Mouse (Mus musculus) intestine, embryonic 16.5 days (tissue): ENCODE measurements at regions not wholly inside any gene's neighbourhood (a gene's known extent, or its start where the extent isn't known, plus 50 kb on each side); places are given as distances from the start of the nearest gene placed in this dataset.

Experiments
- ATAC-seq: fragments of 200-750 bp; cut with Nextera tagmentation; 2 replicates; pipeline ENCODE4 v1.8.0; 2017; ENCODE audit warnings: moderate TSS enrichment, moderate library complexity
- H3K27ac ChIP-seq: fragments of 300-500 bp; sonication (generic); 2 replicates; pipeline ENCODE4 v1.5.1; 2014; ENCODE audit warnings: mild to moderate bottlenecking, low read length
- H3K27me3 ChIP-seq: fragments of 300-500 bp; sonication (generic); replicated peaks from 2 replicates; pipeline ENCODE4 v1.6.1; 2014; ENCODE audit warnings: low read length, control low read depth, mixed read lengths; ENCODE audit not compliant: control insufficient read depth, insufficient read depth
- H3K36me3 ChIP-seq: fragments of 300-500 bp; sonication (generic); 2 replicates; pipeline ENCODE4 v1.6.1; 2014; ENCODE audit warnings: low read length, control low read depth; ENCODE audit not compliant: control insufficient read depth, insufficient read depth
- H3K4me1 ChIP-seq: fragments of 300-500 bp; sonication (generic); 2 replicates; pipeline ENCODE4 v1.6.1; 2014; ENCODE audit warnings: low read length, control low read depth, mixed read lengths; ENCODE audit not compliant: control insufficient read depth, insufficient read depth
- H3K4me2 ChIP-seq: fragments of 300-500 bp; sonication (generic); 2 replicates; pipeline ENCODE4 v1.6.1; 2014; ENCODE audit warnings: low read depth, low read length, control low read depth
- H3K4me3 ChIP-seq: fragments of 300-500 bp; sonication (generic); 2 replicates; pipeline ENCODE4 v1.5.1; 2014; ENCODE audit warnings: mild to moderate bottlenecking, low read length
- H3K9ac ChIP-seq: fragments of 300-500 bp; sonication (generic); 2 replicates; pipeline ENCODE4 v1.6.1; 2014; ENCODE audit warnings: low read depth, low read length
- H3K9me3 ChIP-seq: fragments of 300-500 bp; sonication (generic); 2 replicates; pipeline ENCODE4 v1.6.1; 2016; ENCODE audit warnings: low read length, control low read depth; ENCODE audit not compliant: control insufficient read depth
- WGBS: fragments of 180-500 bp; shearing (Covaris S2); extraction: QIAGEN DNeasy Blood & Tissue Kit; methylation state at CpG from one replicate; pipeline ENCODE4 v1.1.7; 2014; 5-methylcytosine and 5-hydroxymethylcytosine counted together

DNA sequence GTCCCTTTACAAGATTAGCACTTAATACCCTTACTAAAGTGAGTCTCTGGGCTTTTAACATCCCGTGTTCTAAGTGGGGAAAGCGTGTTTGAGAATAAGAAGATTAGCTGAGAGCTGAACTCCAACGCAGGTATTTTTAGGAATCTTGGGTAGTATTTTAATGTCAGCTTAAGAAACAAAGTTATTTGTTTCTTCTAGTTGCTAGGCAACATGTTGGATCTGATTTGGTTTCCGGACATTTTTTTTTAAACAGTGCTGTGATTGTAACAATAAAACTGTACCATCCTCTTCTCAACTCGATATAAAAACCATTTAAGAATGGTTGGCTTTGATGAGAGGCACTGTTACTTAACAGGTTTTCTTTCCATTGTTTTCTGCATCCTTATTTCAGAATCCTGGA is 86.8 kb upstream of the Ppp1r12a start:
- no peaks in the 10 kb centered on the region for H3K27me3 ChIP-seq
- no peaks in the 10 kb centered on the region for H3K4me1 ChIP-seq
- no peak overlapping the region for H3K4me2 ChIP-seq
- no peaks in the 10 kb centered on the region for H3K36me3 ChIP-seq
- no peak for ATAC-seq
- H3K9me3 ChIP-seq: no peaks in the 10 kb centered on the region
- no peak overlapping the region for H3K9ac ChIP-seq
- 66% methylated on average over 5 of the region's 5 CpGs for WGBS
- H3K27ac ChIP-seq: no peak overlapping the region
- H3K4me3 ChIP-seq: no peak overlapping the region

DNA sequence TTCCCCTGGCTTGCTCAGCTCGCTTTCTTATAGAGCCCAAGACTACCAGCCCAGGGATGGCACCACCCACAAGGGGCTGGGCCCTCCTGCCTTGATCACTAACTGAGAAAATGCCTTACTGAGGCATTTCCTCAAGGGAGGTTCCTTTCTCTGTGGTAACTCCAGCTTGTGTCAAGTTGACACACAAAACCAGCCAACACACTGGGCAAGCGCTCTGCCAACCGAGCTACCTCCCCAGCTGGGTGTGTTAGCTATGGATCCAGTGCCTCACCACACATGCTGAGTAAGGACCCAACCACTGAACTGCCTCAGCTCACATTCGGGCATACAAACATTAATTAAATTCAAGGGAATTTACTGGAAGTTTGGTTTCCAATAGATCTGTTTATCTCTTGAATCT is 88.2 kb upstream of the Ppp1r12a start:
- no peaks in the 10 kb centered on the region for H3K36me3 ChIP-seq
- H3K9ac ChIP-seq: no peak overlapping the region
- no peaks in the 10 kb centered on the region for H3K4me1 ChIP-seq
- no peaks in the 10 kb centered on the region for H3K9me3 ChIP-seq
- no peak for ATAC-seq
- no peaks in the 10 kb centered on the region for H3K27me3 ChIP-seq
- WGBS: 81% methylated on average over 4 of the region's 4 CpGs
- H3K27ac ChIP-seq: no peak overlapping the region
- no peak overlapping the region for H3K4me3 ChIP-seq
- H3K4me2 ChIP-seq: no peak overlapping the region

DNA sequence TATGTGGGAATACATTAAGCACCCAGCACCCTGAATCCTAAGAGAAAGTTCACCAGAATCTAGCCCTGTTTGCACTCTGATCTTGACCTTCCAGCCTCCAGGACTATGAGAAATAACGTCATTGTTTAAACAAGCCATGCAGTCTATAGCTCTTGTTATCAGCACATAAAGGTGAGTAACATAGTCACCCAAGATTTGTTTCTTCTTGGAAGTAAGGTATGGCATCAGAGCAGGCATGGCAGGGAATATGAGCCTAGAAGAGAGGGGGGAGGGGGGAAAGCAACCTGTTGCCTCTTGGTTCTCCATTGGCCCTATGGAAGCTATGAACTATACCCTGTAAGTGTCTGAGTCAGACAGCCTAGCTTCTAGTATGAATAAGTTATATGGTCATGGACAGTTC is 89.8 kb upstream of the Ppp1r12a start:
- Histone ChIP-seq H3K9me3 (no peaks in the 10 kb centered on the region), H3K9ac (no peak overlapping the region), H3K27me3 (no peaks in the 10 kb centered on the region), H3K36me3 (no peaks in the 10 kb centered on the region), H3K4me1 (peaks cover 7% of the 10 kb centered on the region), H3K4me2 (no peak overlapping the region), H3K27ac (no peak overlapping the region), H3K4me3 (no peak overlapping the region)
- ATAC-seq: peak; percentile 87
- 52% methylated on average over 1 of the region's 1 CpGs for WGBS

DNA sequence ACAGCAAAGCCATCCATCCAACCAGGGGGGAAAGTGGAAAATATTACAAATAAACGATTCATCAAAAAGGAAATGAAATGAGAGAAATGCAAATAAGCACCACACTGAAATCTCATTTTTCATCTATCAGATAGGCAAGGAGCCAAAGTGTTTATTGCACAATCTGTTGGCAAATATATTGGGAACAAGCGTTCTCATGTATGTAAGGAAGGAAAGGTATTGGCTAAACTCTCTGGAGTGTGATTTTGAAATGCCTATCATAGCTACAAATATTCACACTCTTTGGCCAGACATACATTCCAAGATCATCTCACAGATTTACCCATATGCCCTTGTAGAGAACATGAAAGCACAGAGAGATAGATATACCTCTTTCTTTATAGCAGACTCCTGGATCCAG is 90.6 kb upstream of the Ppp1r12a start:
- H3K9ac ChIP-seq: no peak overlapping the region
- H3K27ac ChIP-seq: no peak overlapping the region
- H3K9me3 ChIP-seq: no peaks in the 10 kb centered on the region
- no peaks in the 10 kb centered on the region for H3K27me3 ChIP-seq
- 57% methylated on average over 2 of the region's 2 CpGs for WGBS
- H3K4me3 ChIP-seq: no peak overlapping the region
- no peak overlapping the region for H3K4me2 ChIP-seq
- no peak for ATAC-seq
- H3K36me3 ChIP-seq: no peaks in the 10 kb centered on the region
- peaks cover 10% of the 10 kb centered on the region for H3K4me1 ChIP-seq

DNA sequence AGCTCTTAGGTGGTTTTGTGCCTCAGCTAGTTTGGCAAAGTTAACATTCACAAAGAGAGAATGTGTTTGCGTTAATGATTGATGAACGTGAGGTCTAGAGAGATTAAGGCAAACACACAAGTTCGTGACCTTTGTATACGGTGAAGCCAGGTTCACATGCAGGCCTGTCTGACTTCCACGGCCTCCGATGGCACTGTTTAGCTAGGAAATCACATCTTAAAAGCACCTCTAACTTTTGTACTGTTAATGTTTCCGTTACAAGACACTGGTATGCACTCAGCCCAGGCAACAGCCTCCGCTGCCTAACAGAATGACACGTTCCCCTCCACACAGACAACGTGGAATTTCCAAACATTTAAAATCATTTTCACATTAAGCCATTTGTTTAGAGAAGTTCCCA is 94.3 kb upstream of the Ppp1r12a start:
- peak; percentile 76 for ATAC-seq
- no peak overlapping the region for H3K9ac ChIP-seq
- peaks cover 10% of the 10 kb centered on the region for H3K4me1 ChIP-seq
- peak overlapping the region; percentile 9; the same call in 1 of the 2 replicates for H3K4me3 ChIP-seq
- H3K27ac ChIP-seq: peak overlapping the region; percentile 40; the same call in 1 of the 2 replicates
- H3K36me3 ChIP-seq: no peaks in the 10 kb centered on the region
- no peaks in the 10 kb centered on the region for H3K9me3 ChIP-seq
- peak overlapping the region; percentile 34 for H3K4me2 ChIP-seq
- 16% methylated on average over 10 of the region's 10 CpGs for WGBS
- no peaks in the 10 kb centered on the region for H3K27me3 ChIP-seq

DNA sequence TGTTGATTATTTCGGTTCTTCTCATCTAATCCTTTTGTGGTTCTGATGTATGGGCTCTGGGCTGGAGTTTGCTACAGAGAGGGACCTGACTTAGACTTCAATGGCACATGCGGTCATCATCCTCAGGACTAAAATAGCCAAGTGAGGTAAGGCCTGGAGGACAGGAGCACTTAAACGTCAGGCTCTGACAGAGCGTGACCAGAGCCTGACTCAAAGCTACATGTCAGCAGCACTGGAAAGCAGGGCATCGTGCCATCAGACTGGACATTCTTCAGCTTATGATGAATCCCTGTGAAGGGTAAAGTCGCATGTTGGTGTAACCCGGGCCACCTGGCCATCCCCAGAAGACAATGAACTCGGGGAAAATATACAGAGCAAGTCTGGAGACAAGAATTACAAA is 95.8 kb upstream of the Ppp1r12a start:
- Histone ChIP-seq H3K9me3 (no peaks in the 10 kb centered on the region), H3K36me3 (no peaks in the 10 kb centered on the region), H3K4me1 (peaks cover 10% of the 10 kb centered on the region), H3K27me3 (no peaks in the 10 kb centered on the region), H3K27ac (no peak overlapping the region), H3K4me3 (no peak overlapping the region), H3K4me2 (no peak overlapping the region), H3K9ac (no peak overlapping the region)
- WGBS: 80% methylated on average over 8 of the region's 8 CpGs
- ATAC-seq: no peak

DNA sequence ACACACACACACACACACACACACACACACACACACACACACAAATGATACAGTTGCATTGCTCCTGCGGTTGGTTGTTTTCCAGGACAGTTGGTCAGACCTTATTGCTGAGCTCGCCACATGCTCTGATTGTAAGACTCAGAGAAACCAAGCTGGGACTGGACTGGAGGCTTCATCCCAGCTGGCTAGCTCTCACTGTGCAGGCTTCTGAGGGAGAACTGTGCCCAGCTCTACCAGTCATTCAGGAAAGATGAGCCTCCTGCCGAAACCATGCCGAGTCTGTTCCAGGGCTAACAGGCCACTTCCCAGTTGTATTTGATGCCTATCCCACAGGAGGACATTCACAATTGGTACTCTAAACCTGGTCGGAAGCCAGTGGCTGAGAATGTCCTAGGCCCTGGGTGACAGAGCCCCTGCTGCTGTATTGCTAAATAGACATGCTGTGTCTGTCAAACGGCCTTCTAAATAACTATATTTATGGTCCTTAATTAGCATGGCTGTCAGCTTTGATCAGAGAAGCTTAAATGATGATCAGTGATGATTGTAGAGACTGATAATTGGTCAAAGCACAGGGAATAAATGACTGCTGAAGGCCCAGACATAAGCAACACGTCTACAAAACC is 100.1 kb upstream of the Ppp1r12a start:
- no peaks in the 10 kb centered on the region for H3K36me3 ChIP-seq
- H3K9ac ChIP-seq: no peak overlapping the region
- no peak overlapping the region for H3K4me3 ChIP-seq
- H3K27ac ChIP-seq: no peak overlapping the region
- ATAC-seq: no peak
- no peaks in the 10 kb centered on the region for H3K27me3 ChIP-seq
- WGBS: 60% methylated on average over 7 of the region's 7 CpGs
- no peak overlapping the region for H3K4me2 ChIP-seq
- H3K4me1 ChIP-seq: no peaks in the 10 kb centered on the region
- H3K9me3 ChIP-seq: no peaks in the 10 kb centered on the region

DNA sequence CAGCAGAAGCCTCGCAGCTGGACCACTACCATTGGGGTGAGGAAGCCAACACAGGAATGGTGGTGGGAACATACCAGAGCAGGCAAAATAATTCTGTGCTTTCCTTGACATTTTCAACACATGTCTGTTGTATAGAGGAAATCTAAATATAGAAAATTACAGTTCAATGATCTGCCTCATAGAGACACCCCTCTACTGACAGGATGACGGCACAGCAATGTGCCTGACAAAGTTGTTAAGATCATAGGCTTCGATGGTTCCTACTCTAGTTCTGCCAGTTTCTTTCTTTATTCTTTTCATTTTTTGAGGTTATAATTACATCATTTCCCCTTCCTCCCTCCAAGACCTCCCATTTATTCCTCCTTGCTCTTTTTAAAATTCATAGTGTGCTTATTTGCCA is 101.4 kb upstream of the Ppp1r12a start:
- Histone ChIP-seq H3K4me3 (no peak overlapping the region), H3K9me3 (no peaks in the 10 kb centered on the region), H3K36me3 (no peaks in the 10 kb centered on the region), H3K4me2 (no peak overlapping the region), H3K9ac (no peak overlapping the region), H3K4me1 (no peaks in the 10 kb centered on the region), H3K27me3 (no peaks in the 10 kb centered on the region), H3K27ac (no peak overlapping the region)
- ATAC-seq: no peak
- 69% methylated on average over 3 of the region's 3 CpGs for WGBS

DNA sequence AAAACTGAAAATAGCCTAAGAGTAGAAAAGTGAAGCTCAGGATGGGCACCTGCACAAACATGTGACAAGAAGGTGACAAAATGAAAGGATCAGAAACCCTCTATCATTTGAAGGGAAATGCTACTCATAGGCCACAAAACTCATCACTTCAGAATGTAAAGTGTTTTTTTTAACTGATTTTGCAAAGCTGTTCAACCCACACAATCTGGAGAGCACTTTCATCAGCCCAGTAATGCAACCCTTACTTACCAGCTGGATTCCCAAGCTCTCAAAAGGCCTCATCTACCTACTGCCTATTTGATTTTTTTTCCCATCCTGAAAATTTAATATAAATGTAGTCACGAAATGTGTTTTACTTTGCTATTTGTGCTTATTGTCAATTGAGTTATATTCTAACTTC is 110.4 kb upstream of the Ppp1r12a start:
- no peaks in the 10 kb centered on the region for H3K9me3 ChIP-seq
- no peak overlapping the region for H3K9ac ChIP-seq
- H3K27ac ChIP-seq: no peak overlapping the region
- H3K36me3 ChIP-seq: no peaks in the 10 kb centered on the region
- H3K4me1 ChIP-seq: no peaks in the 10 kb centered on the region
- H3K4me2 ChIP-seq: no peak overlapping the region
- H3K4me3 ChIP-seq: no peak overlapping the region
- ATAC-seq: no peak
- 96% methylated on average over 1 of the region's 1 CpGs for WGBS
- H3K27me3 ChIP-seq: no peaks in the 10 kb centered on the region

DNA sequence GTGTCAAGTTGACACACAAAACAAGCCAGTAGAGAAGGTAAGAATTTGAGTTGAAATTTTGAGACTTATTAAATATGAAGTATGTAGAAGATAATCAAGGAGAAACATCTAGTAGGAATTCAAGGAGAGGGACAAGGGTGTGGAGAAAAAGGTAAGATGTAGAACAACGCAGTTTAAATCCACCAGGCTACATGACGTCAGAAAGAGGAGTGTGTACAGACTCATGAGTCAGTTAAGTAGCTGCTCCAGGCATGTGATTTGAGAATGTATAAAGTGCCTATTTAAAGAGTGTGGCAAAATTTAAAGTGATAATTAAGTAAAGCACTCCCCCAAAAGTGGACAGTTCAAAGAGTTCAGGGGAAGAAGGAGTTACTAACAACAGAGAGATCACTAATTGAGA is 113.6 kb upstream of the Ppp1r12a start:
- Histone ChIP-seq H3K27me3 (no peaks in the 10 kb centered on the region), H3K27ac (no peak overlapping the region), H3K9me3 (no peaks in the 10 kb centered on the region), H3K36me3 (no peaks in the 10 kb centered on the region), H3K4me1 (no peaks in the 10 kb centered on the region), H3K9ac (no peak overlapping the region), H3K4me2 (no peak overlapping the region), H3K4me3 (no peak overlapping the region)
- ATAC-seq: no peak
- WGBS: 92% methylated on average over 2 of the region's 2 CpGs
